Mouse (Mus musculus): ENCODE measurements around the gene Cyp2d12. TPM values are rescaled to one million over a fixed set of nuclear protein-coding genes. Genes with fewer than 3 reads are reported as not detected.
"Not testable (repeated sequence)": the region's sequence is repeated elsewhere in the genome, so short reads cannot be mapped to it uniquely, and the experiment has no call there.

Gene Cyp2d12
- total RNA-seq, 1 experiment: not detected

DNA sequence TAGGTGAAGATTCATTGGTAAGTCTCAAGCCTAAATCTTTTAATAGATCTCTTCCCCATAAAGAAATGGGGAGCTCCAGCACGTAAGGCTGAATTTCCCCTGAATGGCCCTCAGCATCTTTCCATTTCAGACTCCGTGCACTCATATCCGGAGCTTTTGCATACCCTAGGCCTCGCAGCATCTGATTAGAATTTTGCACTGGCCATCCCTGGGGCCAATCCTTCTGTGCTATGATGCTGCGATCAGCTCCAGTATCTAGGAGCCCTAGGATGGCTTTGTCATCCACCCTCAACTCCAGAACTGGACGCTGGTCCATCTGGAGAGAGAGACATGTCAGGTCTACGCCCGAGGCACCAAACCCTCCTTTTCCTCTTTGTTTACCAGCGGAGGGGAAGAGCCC, 27.5 kb upstream of the Cyp2d12 start:
- in situ Hi-C loops (cut with MboI; ENCODE audit: low sequenced_read_pairs in 2 of 2, unreplicated experiment in 2 of 2); H3K4me3 ChIP-seq (ENCODE audit: insufficient read depth in 1 of 2, low read depth in 1 of 2, low read length in 2 of 2, poor library complexity in 1 of 2, severe bottlenecking in 1 of 2); DNase-seq (ENCODE audit: low read depth, low spot score); H3K36me3 ChIP-seq (ENCODE audit: control insufficient read depth, insufficient read depth, low read length, poor library complexity, severe bottlenecking); H3K9me3 ChIP-seq (ENCODE audit: control insufficient read depth, insufficient read depth, low read depth, low read length); H3K27ac ChIP-seq (ENCODE audit: insufficient read depth, low read depth, low read length, poor library complexity, severe bottlenecking); H3K9ac ChIP-seq (ENCODE audit: insufficient read depth, low read depth, low read length, poor library complexity, severe bottlenecking); H3K4me1 ChIP-seq (ENCODE audit: control insufficient read depth in 2 of 2, insufficient read depth in 2 of 2, low read length in 2 of 2, poor library complexity in 1 of 2): not testable (repeated sequence)

DNA sequence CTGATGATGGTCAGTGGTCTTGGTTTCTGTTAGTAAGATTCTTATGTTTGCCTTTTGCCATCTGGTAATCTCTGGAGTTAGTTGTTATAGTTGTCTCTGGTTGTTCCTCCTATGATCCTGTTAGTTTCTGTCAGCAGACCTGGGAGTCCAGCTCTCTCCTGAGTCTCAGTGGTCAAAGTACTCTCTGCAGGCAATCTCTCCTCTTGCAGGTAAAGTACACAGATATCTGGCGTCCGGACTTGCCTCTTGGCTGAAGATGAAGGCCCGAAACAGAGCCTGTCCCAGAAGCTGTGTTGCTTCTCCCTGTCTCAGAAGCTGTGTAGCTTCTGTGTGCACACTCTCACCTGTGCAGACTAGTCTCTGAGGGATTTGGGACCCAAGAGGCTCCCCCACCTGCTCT, 22.2 kb upstream of the Cyp2d12 start:
- in situ Hi-C loops (cut with MboI; ENCODE audit: low sequenced_read_pairs in 2 of 2, unreplicated experiment in 2 of 2); H3K4me1 ChIP-seq (ENCODE audit: control insufficient read depth in 2 of 2, insufficient read depth in 2 of 2, low read length in 2 of 2, poor library complexity in 1 of 2); H3K27ac ChIP-seq (ENCODE audit: insufficient read depth, low read depth, low read length, poor library complexity, severe bottlenecking); H3K9ac ChIP-seq (ENCODE audit: insufficient read depth, low read depth, low read length, poor library complexity, severe bottlenecking); DNase-seq (ENCODE audit: low read depth, low spot score); H3K4me3 ChIP-seq (ENCODE audit: insufficient read depth in 1 of 2, low read depth in 1 of 2, low read length in 2 of 2, poor library complexity in 1 of 2, severe bottlenecking in 1 of 2); H3K9me3 ChIP-seq (ENCODE audit: control insufficient read depth, insufficient read depth, low read depth, low read length); H3K36me3 ChIP-seq (ENCODE audit: control insufficient read depth, insufficient read depth, low read length, poor library complexity, severe bottlenecking): not testable (repeated sequence)

- H3K4me3 ChIP-seq (ENCODE audit: insufficient read depth in 1 of 2, low read depth in 1 of 2, low read length in 2 of 2, poor library complexity in 1 of 2, severe bottlenecking in 1 of 2); H3K27ac ChIP-seq (ENCODE audit: insufficient read depth, low read depth, low read length, poor library complexity, severe bottlenecking); H3K36me3 ChIP-seq (ENCODE audit: control insufficient read depth, insufficient read depth, low read length, poor library complexity, severe bottlenecking); DNase-seq (ENCODE audit: low read depth, low spot score); H3K9me3 ChIP-seq (ENCODE audit: control insufficient read depth, insufficient read depth, low read depth, low read length); H3K4me1 ChIP-seq (ENCODE audit: control insufficient read depth in 2 of 2, insufficient read depth in 2 of 2, low read length in 2 of 2, poor library complexity in 1 of 2); H3K9ac ChIP-seq (ENCODE audit: insufficient read depth, low read depth, low read length, poor library complexity, severe bottlenecking); in situ Hi-C loops (cut with MboI; ENCODE audit: low sequenced_read_pairs in 2 of 2, unreplicated experiment in 2 of 2): not testable (repeated sequence)
Measured at GRCm38 (mm10) chr15:82542976-82543375, 11.9 kb upstream of the Cyp2d12 start.

GRCm38 (mm10) chr15:82544561-82544960, 10.3 kb upstream of the Cyp2d12 start:
- H3K27ac ChIP-seq (ENCODE audit: insufficient read depth, low read depth, low read length, poor library complexity, severe bottlenecking); DNase-seq (ENCODE audit: low read depth, low spot score); H3K4me3 ChIP-seq (ENCODE audit: insufficient read depth in 1 of 2, low read depth in 1 of 2, low read length in 2 of 2, poor library complexity in 1 of 2, severe bottlenecking in 1 of 2); H3K4me1 ChIP-seq (ENCODE audit: control insufficient read depth in 2 of 2, insufficient read depth in 2 of 2, low read length in 2 of 2, poor library complexity in 1 of 2); H3K36me3 ChIP-seq (ENCODE audit: control insufficient read depth, insufficient read depth, low read length, poor library complexity, severe bottlenecking); H3K9me3 ChIP-seq (ENCODE audit: control insufficient read depth, insufficient read depth, low read depth, low read length); H3K9ac ChIP-seq (ENCODE audit: insufficient read depth, low read depth, low read length, poor library complexity, severe bottlenecking); in situ Hi-C loops (cut with MboI; ENCODE audit: low sequenced_read_pairs in 2 of 2, unreplicated experiment in 2 of 2): not testable (repeated sequence)

DNA sequence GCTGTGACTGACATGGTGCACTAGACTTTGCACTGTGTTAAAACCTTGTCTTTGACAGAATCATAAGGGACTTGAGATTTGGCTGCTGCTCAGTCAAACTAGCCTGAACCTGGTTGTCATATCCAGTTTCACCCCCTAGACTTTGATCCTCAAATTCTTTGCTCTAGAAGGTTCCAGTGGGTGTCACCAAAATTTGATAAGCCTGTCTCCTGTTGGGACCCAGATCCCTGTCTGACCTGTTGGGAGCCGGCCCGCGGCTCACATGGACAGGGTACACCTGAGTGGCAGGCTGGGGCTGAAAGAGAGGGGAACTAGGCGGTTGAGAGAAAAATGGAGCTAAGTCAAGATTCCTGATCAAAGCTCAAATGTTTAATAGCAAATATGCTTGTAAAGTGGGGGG, 7.1 kb upstream of the Cyp2d12 start:
- H3K27ac ChIP-seq (ENCODE audit: insufficient read depth, low read depth, low read length, poor library complexity, severe bottlenecking); in situ Hi-C loops (cut with MboI; ENCODE audit: low sequenced_read_pairs in 2 of 2, unreplicated experiment in 2 of 2); DNase-seq (ENCODE audit: low read depth, low spot score): not testable (repeated sequence)

GRCm38 (mm10) chr15:82553211-82553610, 1.7 kb upstream of the Cyp2d12 start:
- H3K4me3 ChIP-seq (ENCODE audit: insufficient read depth in 1 of 2, low read depth in 1 of 2, low read length in 2 of 2, poor library complexity in 1 of 2, severe bottlenecking in 1 of 2); DNase-seq (ENCODE audit: low read depth, low spot score); H3K36me3 ChIP-seq (ENCODE audit: control insufficient read depth, insufficient read depth, low read length, poor library complexity, severe bottlenecking); H3K9me3 ChIP-seq (ENCODE audit: control insufficient read depth, insufficient read depth, low read depth, low read length); H3K27ac ChIP-seq (ENCODE audit: insufficient read depth, low read depth, low read length, poor library complexity, severe bottlenecking); in situ Hi-C loops (cut with MboI; ENCODE audit: low sequenced_read_pairs in 2 of 2, unreplicated experiment in 2 of 2); H3K9ac ChIP-seq (ENCODE audit: insufficient read depth, low read depth, low read length, poor library complexity, severe bottlenecking); H3K4me1 ChIP-seq (ENCODE audit: control insufficient read depth in 2 of 2, insufficient read depth in 2 of 2, low read length in 2 of 2, poor library complexity in 1 of 2): not testable (repeated sequence)

More for the DNA sequence above, 7.1 kb upstream of the Cyp2d12 start:
- not testable (repeated sequence) for H3K9me3 ChIP-seq (ENCODE audit: control insufficient read depth, insufficient read depth, low read depth, low read length); H3K36me3 ChIP-seq (ENCODE audit: control insufficient read depth, insufficient read depth, low read length, poor library complexity, severe bottlenecking); H3K9ac ChIP-seq (ENCODE audit: insufficient read depth, low read depth, low read length, poor library complexity, severe bottlenecking); H3K4me1 ChIP-seq (ENCODE audit: control insufficient read depth in 2 of 2, insufficient read depth in 2 of 2, low read length in 2 of 2, poor library complexity in 1 of 2); H3K4me3 ChIP-seq (ENCODE audit: insufficient read depth in 1 of 2, low read depth in 1 of 2, low read length in 2 of 2, poor library complexity in 1 of 2, severe bottlenecking in 1 of 2)
